Mouse (Mus musculus) lung, embryonic 14.5 days (tissue): Measurements from ENCODE around the gene Trim54. TPM values are rescaled to one million over a fixed set of nuclear protein-coding genes. Genes with fewer than 3 reads are reported as not detected.
A peak's percentile ranks its signal among the peaks of the same experiment; 100 is the strongest.

ENCODE experiments used
- ATAC-seq: fragments of 200-750 bp; cut with Nextera tagmentation; 2 replicates; pipeline ENCODE4 v1.8.0; 2017; ENCODE audit warnings: mild to moderate bottlenecking, moderate TSS enrichment, moderate library complexity; ENCODE audit not compliant: insufficient read depth
- DNase-seq: peaks from one replicate; pipeline ENCODE4 v3.0.0-alpha.2; 2015
- H3K27ac ChIP-seq: fragments of 300-500 bp; sonication (generic); 2 replicates; pipeline ENCODE4 v1.5.1; 2014; ENCODE audit warnings: low read depth, mild to moderate bottlenecking, moderate library complexity
- H3K27me3 ChIP-seq: fragments of 300-500 bp; sonication (generic); 2 replicates; pipeline ENCODE4 v1.6.1; 2014; ENCODE audit warnings: low read length, control low read depth; ENCODE audit not compliant: insufficient read depth
- H3K36me3 ChIP-seq: fragments of 300-500 bp; sonication (generic); 2 replicates; pipeline ENCODE4 v1.6.1; 2014; ENCODE audit warnings: control low read depth; ENCODE audit not compliant: insufficient read depth
- H3K4me1 ChIP-seq: fragments of 300-500 bp; sonication (generic); 2 replicates; pipeline ENCODE4 v1.6.1; 2014; ENCODE audit warnings: antibody characterized with exemption, control low read depth; ENCODE audit not compliant: insufficient read depth
- H3K4me2 ChIP-seq: fragments of 300-500 bp; sonication (generic); 2 replicates; pipeline ENCODE4 v1.6.1; 2014; ENCODE audit warnings: mild to moderate bottlenecking
- H3K4me3 ChIP-seq: fragments of 300-500 bp; sonication (generic); 2 replicates; pipeline ENCODE4 v1.5.1; 2014; ENCODE audit warnings: low read depth, low read length
- H3K9ac ChIP-seq: fragments of 300-500 bp; sonication (generic); 2 replicates; pipeline ENCODE4 v1.6.1; 2014
- H3K9me3 ChIP-seq: fragments of 300-500 bp; sonication (generic); 2 replicates; pipeline ENCODE4 v1.6.1; 2016; ENCODE audit warnings: low read depth, low read length, control low read depth
- CTCF ChIP-seq: IDR thresholded peaks from 2 replicates; pipeline ENCODE4 v1.5.1; 2016; ENCODE audit warnings: antibody characterized with exemption, low read depth
- WGBS: fragments of 180-500 bp; shearing (Covaris S2); extraction: QIAGEN DNeasy Blood & Tissue Kit; methylation state at CpG from one replicate; pipeline ENCODE4 v1.1.7; 2014; 5-methylcytosine and 5-hydroxymethylcytosine counted together
- polyA plus RNA-seq: library from polyadenylated mRNA; unstranded; fragments of >200 nt; fragmentation: Nextera tagmentation; extraction: Ambion mirVana; gene quantifications from 2 replicates; pipeline ENCODE4 v1.2.1, GENCODE M21; 2014

The Trim54 gene
- 0.30 TPM in 1 of 2 replicates, not detected in the other for polyA plus RNA-seq

- no peaks in the 10 kb centered on the region for H3K4me1 ChIP-seq
- H3K9me3 ChIP-seq, result no peaks in the 10 kb centered on the region
- no peak within 1 kb of the TSS for H3K27ac ChIP-seq
- no peak for ATAC-seq
- H3K4me3 ChIP-seq, result no peak within 1 kb of the TSS
- H3K27me3 ChIP-seq, result no peaks in the 10 kb centered on the region
- no peaks in the 10 kb centered on the region for H3K36me3 ChIP-seq
- H3K4me2 ChIP-seq, result no peak within 1 kb of the TSS
- no peak within 1 kb of the TSS for H3K9ac ChIP-seq
- TF ChIP-seq CTCF, result no peak
- no peak for DNase-seq
- 32% methylated on average over 3 of the region's 3 CpGs for WGBS
Observed at GRCm38 (mm10) chr5:31116354-31116753, at the start of gene Trim54. Gene Trim54 (plus strand): TSS chr5:31116712.

GRCm38 (mm10) chr5:31069810-31070209, 46.7 kb upstream of the Trim54 start:
- no peaks in the 10 kb centered on the region for H3K9me3 ChIP-seq
- H3K4me2 ChIP-seq, result no peak overlapping the region
- 95% methylated on average over 3 of the region's 3 CpGs for WGBS
- H3K36me3 ChIP-seq, result peaks cover 87% of the 10 kb centered on the region
- TF ChIP-seq CTCF, result no peak
- H3K27me3 ChIP-seq, result no peaks in the 10 kb centered on the region
- DNase-seq (no peak), ATAC-seq (no peak)
- H3K27ac ChIP-seq, result no peak overlapping the region
- H3K4me1 ChIP-seq, result no peaks in the 10 kb centered on the region
- no peak overlapping the region for H3K9ac ChIP-seq
- no peak overlapping the region for H3K4me3 ChIP-seq

- H3K4me2 ChIP-seq, result no peak overlapping the region
- H3K9ac ChIP-seq, result no peak overlapping the region
- H3K36me3 ChIP-seq, result peaks cover 97% of the 10 kb centered on the region
- H3K4me1 ChIP-seq, result no peaks in the 10 kb centered on the region
- no peak overlapping the region for H3K4me3 ChIP-seq
- no peak for ATAC-seq
- DNase-seq, result no peak
- WGBS, result 79% methylated on average over 2 of the region's 2 CpGs
- no peak overlapping the region for H3K27ac ChIP-seq
- no peak for TF ChIP-seq CTCF
- H3K9me3 ChIP-seq, result no peaks in the 10 kb centered on the region
- no peaks in the 10 kb centered on the region for H3K27me3 ChIP-seq
Observed at GRCm38 (mm10) chr5:31071059-31071458, 45.5 kb upstream of the Trim54 start.

GRCm38 (mm10) chr5:31071821-31072220, 44.7 kb upstream of the Trim54 start:
- Histone ChIP-seq H3K36me3 (peaks cover 97% of the 10 kb centered on the region), H3K9ac (no peak overlapping the region), H3K9me3 (no peaks in the 10 kb centered on the region), H3K27me3 (no peaks in the 10 kb centered on the region), H3K4me2 (no peak overlapping the region), H3K27ac (no peak overlapping the region), H3K4me1 (no peaks in the 10 kb centered on the region), H3K4me3 (no peak overlapping the region)
- no peak for DNase-seq
- 96% methylated on average over 11 of the region's 11 CpGs for WGBS
- TF ChIP-seq CTCF, result no peak
- ATAC-seq, result no peak

- peaks cover 97% of the 10 kb centered on the region for H3K36me3 ChIP-seq
Observed at GRCm38 (mm10) chr5:31073176-31073575, 43.3 kb upstream of the Trim54 start.

GRCm38 (mm10) chr5:31076346-31076745, 40.2 kb upstream of the Trim54 start:
- WGBS, result 74% methylated on average over 13 of the region's 13 CpGs
- no peak for TF ChIP-seq CTCF
- H3K4me3 ChIP-seq, result no peak overlapping the region
- no peaks in the 10 kb centered on the region for H3K4me1 ChIP-seq
- H3K9me3 ChIP-seq, result no peaks in the 10 kb centered on the region
- no peak for ATAC-seq
- no peak for DNase-seq
- no peak overlapping the region for H3K4me2 ChIP-seq
- H3K36me3 ChIP-seq, result peaks cover 78% of the 10 kb centered on the region
- no peak overlapping the region for H3K27ac ChIP-seq
- no peak overlapping the region for H3K9ac ChIP-seq
- H3K27me3 ChIP-seq, result no peaks in the 10 kb centered on the region

More at GRCm38 (mm10) chr5:31073176-31073575, 43.3 kb upstream of the Trim54 start:
- H3K27me3 ChIP-seq, result no peaks in the 10 kb centered on the region
- no peak overlapping the region for H3K4me3 ChIP-seq
- H3K4me1 ChIP-seq, result no peaks in the 10 kb centered on the region
- 88% methylated on average over 12 of the region's 12 CpGs for WGBS
- DNase-seq (no peak), ATAC-seq (no peak)
- H3K27ac ChIP-seq, result no peak overlapping the region
- no peak for TF ChIP-seq CTCF
- no peak overlapping the region for H3K9ac ChIP-seq
- H3K4me2 ChIP-seq, result no peak overlapping the region
- no peaks in the 10 kb centered on the region for H3K9me3 ChIP-seq

- no peak overlapping the region for H3K9ac ChIP-seq
- no peak for TF ChIP-seq CTCF
- no peak overlapping the region for H3K27ac ChIP-seq
Observed at GRCm38 (mm10) chr5:31080059-31080794, 36.3 kb upstream of the Trim54 start.

More at GRCm38 (mm10) chr5:31080059-31080794, 36.3 kb upstream of the Trim54 start:
- 67% methylated on average over 13 of the region's 13 CpGs for WGBS
- no peak for ATAC-seq
- Histone ChIP-seq H3K4me2 (no peak overlapping the region), H3K4me1 (no peaks in the 10 kb centered on the region), H3K9me3 (no peaks in the 10 kb centered on the region), H3K36me3 (peaks cover 40% of the 10 kb centered on the region), H3K4me3 (no peak overlapping the region), H3K27me3 (no peaks in the 10 kb centered on the region)
- peak; percentile 39 for DNase-seq
